Mouse (Mus musculus) left cerebral cortex, adult 8-10 months (tissue): ENCODE results near the gene Gpr25. TPM values are rescaled to one million over a fixed set of nuclear protein-coding genes. Genes with fewer than 3 reads are reported as not detected.

Experiments
- DNase-seq, 2 experiments: peaks; one replicate each; pipeline ENCODE4 v3.0.0; 2022; ENCODE audit warnings: low spot score in 2 of 2
- total RNA-seq, 4 experiments: library from RNA; stranded (reverse); gene quantifications; 2 replicates each; pipeline ENCODE4 v1.2.4; 2022

Gene Gpr25
- 1 to 10 TPM; 5.1 to 7.4 (median 5.8) TPM for total RNA-seq

- DNase-seq, result no peak
These were observed at the start of gene Gpr25 for GRCm38 (mm10) chr1:136260635-136261238. Gene Gpr25 (minus strand): TSS chr1:136260873.

GRCm38 (mm10) chr1:136309193-136309592, 48.5 kb upstream of the Gpr25 start:
- no peak for DNase-seq

- DNase-seq, result no peak
These were observed 45.8 kb upstream of the Gpr25 start for GRCm38 (mm10) chr1:136306424-136306823.

- no peak for DNase-seq
These were observed 33.3 kb upstream of the Gpr25 start for GRCm38 (mm10) chr1:136293961-136294360.

- no peak for DNase-seq
These were observed 29.1 kb upstream of the Gpr25 start for GRCm38 (mm10) chr1:136289803-136290202.

- no peak for DNase-seq
These were observed 16.7 kb upstream of the Gpr25 start for GRCm38 (mm10) chr1:136277366-136277765.

GRCm38 (mm10) chr1:136268224-136268623, 7.6 kb upstream of the Gpr25 start:
- no peak for DNase-seq

GRCm38 (mm10) chr1:136266127-136266526, 5.5 kb upstream of the Gpr25 start:
- no peak for DNase-seq

- no peak for DNase-seq
These were observed 2.7 kb upstream of the Gpr25 start for GRCm38 (mm10) chr1:136263355-136263754.

GRCm38 (mm10) chr1:136259893-136260634, 609 bp downstream of the Gpr25 start:
- DNase-seq, result peak; percentile 39 to 58

- DNase-seq, result no peak
These were observed 1.2 kb downstream of the Gpr25 start for GRCm38 (mm10) chr1:136259543-136259892.

- DNase-seq, result no peak
These were observed 2.2 kb downstream of the Gpr25 start for GRCm38 (mm10) chr1:136258495-136258894.

GRCm38 (mm10) chr1:136255657-136256056, 5.0 kb downstream of the Gpr25 start:
- no peak for DNase-seq

GRCm38 (mm10) chr1:136255174-136255573, 5.5 kb downstream of the Gpr25 start:
- no peak for DNase-seq

- no peak for DNase-seq
These were observed 6.1 kb downstream of the Gpr25 start for GRCm38 (mm10) chr1:136254503-136255065.

- DNase-seq, result no peak
These were observed 7.2 kb downstream of the Gpr25 start for GRCm38 (mm10) chr1:136253472-136253871.

- no peak for DNase-seq
These were observed 11.0 kb downstream of the Gpr25 start for GRCm38 (mm10) chr1:136249662-136250061.

- DNase-seq, result no peak
These were observed 13.3 kb downstream of the Gpr25 start for GRCm38 (mm10) chr1:136247393-136247792.

- DNase-seq, result no peak
These were observed 16.2 kb downstream of the Gpr25 start for GRCm38 (mm10) chr1:136244469-136244868.

- no peak for DNase-seq
These were observed 18.9 kb downstream of the Gpr25 start for GRCm38 (mm10) chr1:136241801-136242200.

- no peak for DNase-seq
These were observed 22.2 kb downstream of the Gpr25 start for GRCm38 (mm10) chr1:136238495-136238894.

- DNase-seq, result no peak
These were observed 26.0 kb downstream of the Gpr25 start for GRCm38 (mm10) chr1:136234595-136235092.
